Mouse (Mus musculus): Measurements from ENCODE around the gene Bmp2k. TPM values are rescaled to one million over a fixed set of nuclear protein-coding genes. Genes with fewer than 3 reads are reported as not detected.

Gene Bmp2k
- total and polyA plus RNA-seq, 3 experiments = 7.9 to 9.1 (median 8.9) TPM

DNA sequence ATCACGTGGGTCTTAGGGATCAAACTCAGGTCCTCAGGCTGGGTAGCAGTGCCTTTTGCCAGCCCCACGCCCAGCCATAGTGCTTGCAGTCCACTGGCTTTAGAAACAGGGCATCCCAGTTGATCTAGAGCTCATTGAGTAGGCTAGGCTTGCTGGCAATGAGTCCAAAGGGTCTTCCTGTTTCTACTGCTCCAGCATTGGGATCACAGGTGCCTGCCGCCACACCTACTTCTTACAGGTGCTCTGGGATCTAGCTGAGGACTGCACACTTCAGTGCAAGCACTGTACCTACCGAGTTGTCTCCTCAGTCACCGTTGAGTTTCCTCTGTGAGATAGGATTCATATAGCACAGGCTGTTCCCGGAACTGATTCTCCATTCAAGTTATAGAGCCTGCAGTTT is 34.3 kb downstream of the Bmp2k start:
- H3K27ac ChIP-seq (ENCODE audit: insufficient read depth, low read depth) = no peak overlapping the region
- DNase-seq (ENCODE audit: extremely low read depth) = no peak
- H3K79me2 ChIP-seq (replicated peaks; ENCODE audit: control insufficient read depth, extremely low read depth, insufficient read depth, poor library complexity, severe bottlenecking) = peaks cover 9% of the 10 kb centered on the region; the same call in 1 of the 2 replicates
- peaks cover 36 to 57% of the 10 kb centered on the region in 2 experiments for H3K36me3 ChIP-seq (replicated peaks in 1 of 2; ENCODE audit: control insufficient read depth in 1 of 2, insufficient read depth in 1 of 2, low read length in 1 of 2)
- H3K9me3 ChIP-seq (replicated peaks; ENCODE audit: low read length) = no peaks in the 10 kb centered on the region
- dilution Hi-C loops (cut with MboI; ENCODE audit: extremely low pct_ligation_motif_present, extremely low pct_unique_long_range_greater_than_20kb, low sequenced_read_pairs) (no loop called here), in situ Hi-C loops (cut with MboI; ENCODE audit: low pct_ligation_motif_present, low pct_unique_long_range_greater_than_20kb, low sequenced_read_pairs) (no loop called here)
- H3K4me1 ChIP-seq (ENCODE audit: control insufficient read depth in 1 of 2, insufficient read depth in 2 of 2) = peaks cover 2 to 21% of the 10 kb centered on the region in 2 experiments; a peak in 2 of 4 replicates
- H3K27me3 ChIP-seq (replicated peaks) = no peaks in the 10 kb centered on the region
- H3K9ac ChIP-seq (ENCODE audit: insufficient read depth, low read depth) = no peak overlapping the region
- no peak overlapping the region for H3K4me3 ChIP-seq (replicated peaks in 1 of 3; ENCODE audit: low read depth in 2 of 3, low read length in 2 of 3, poor library complexity in 1 of 3)
- TF ChIP-seq POLR2A (IDR thresholded peaks at IDR 0.05; ENCODE audit: low read depth, low read length) = no peak
- TF ChIP-seq RAD21 (IDR thresholded peaks at IDR 0.05; ENCODE audit: low read depth, low read length) = no peak
- no peak for TF ChIP-seq NRF1 (IDR thresholded peaks at IDR 0.05; ENCODE audit: low read depth, low read length)
- TF ChIP-seq IRF4 (IDR thresholded peaks at IDR 0.05; ENCODE audit: low read depth, low read length) = no peak
- TF ChIP-seq CHD2 (IDR thresholded peaks at IDR 0.05; ENCODE audit: low read length) = no peak
- no peak for TF ChIP-seq TCF12 (IDR thresholded peaks at IDR 0.05; ENCODE audit: low read depth, low read length)
- no peak for TF ChIP-seq ZNF384 (IDR thresholded peaks at IDR 0.05; ENCODE audit: low read depth, low read length)
- TF ChIP-seq SIN3A (IDR thresholded peaks at IDR 0.05; ENCODE audit: low read length) = no peak
- no peak for TF ChIP-seq POLR2AphosphoS2 (IDR thresholded peaks at IDR 0.05; ENCODE audit: low read depth, low read length)
- no peak for TF ChIP-seq MAZ (IDR thresholded peaks at IDR 0.05; ENCODE audit: low read depth, low read length)
- no peak for TF ChIP-seq MYC (IDR thresholded peaks at IDR 0.05; ENCODE audit: low read depth, low read length)
- no peak for TF ChIP-seq MAFK (IDR thresholded peaks at IDR 0.05; ENCODE audit: insufficient replicate concordance, low read length)
- TF ChIP-seq KAT2A (IDR thresholded peaks at IDR 0.05; ENCODE audit: insufficient replicate concordance, low read length) = no peak
- TF ChIP-seq TBP (conservative IDR thresholded peaks at IDR 0.05; ENCODE audit: low read depth, low read length) = no peak
- TF ChIP-seq MEF2A (IDR thresholded peaks at IDR 0.05; ENCODE audit: borderline replicate concordance, low read depth, low read length) = no peak
- TF ChIP-seq HCFC1 (IDR thresholded peaks at IDR 0.05; ENCODE audit: low read depth, low read length) = no peak
- no peak overlapping the region for H3K4me2 ChIP-seq (ENCODE audit: insufficient read depth, low read depth, poor library complexity, severe bottlenecking)

DNA sequence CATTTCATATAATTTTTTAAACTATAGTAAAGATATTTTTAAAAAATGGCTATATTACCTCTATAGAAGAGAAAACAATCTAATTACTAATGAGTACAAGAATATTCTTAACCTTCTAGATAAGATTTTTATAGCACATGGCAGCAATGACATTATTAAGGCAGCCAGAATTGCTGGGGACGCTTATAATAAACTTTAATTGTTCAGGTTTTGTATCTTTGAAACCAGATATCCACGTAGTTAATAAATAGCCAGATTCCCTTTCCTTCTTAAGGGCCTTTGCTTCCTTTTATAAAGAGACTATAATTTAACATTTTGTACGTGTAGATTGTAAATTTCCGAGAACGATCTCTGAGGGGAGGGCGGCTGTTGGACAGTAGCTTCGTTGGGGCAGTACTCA is 47.8 kb downstream of the Bmp2k start:
- Histone ChIP-seq H3K9ac (ENCODE audit: insufficient read depth, low read depth) (no peak overlapping the region), H3K4me3 (replicated peaks in 1 of 3; ENCODE audit: low read depth in 2 of 3, low read length in 2 of 3, poor library complexity in 1 of 3) (no peak overlapping the region), H3K36me3 (replicated peaks in 1 of 2; ENCODE audit: control insufficient read depth in 1 of 2, insufficient read depth in 1 of 2, low read length in 1 of 2) (peaks cover 30 to 59% of the 10 kb centered on the region in 2 experiments), H3K4me2 (ENCODE audit: insufficient read depth, low read depth, poor library complexity, severe bottlenecking) (no peak overlapping the region), H3K9me3 (replicated peaks; ENCODE audit: low read length) (no peaks in the 10 kb centered on the region), H3K27me3 (replicated peaks) (no peaks in the 10 kb centered on the region), H3K27ac (ENCODE audit: insufficient read depth, low read depth) (no peak overlapping the region), H3K79me2 (replicated peaks; ENCODE audit: control insufficient read depth, extremely low read depth, insufficient read depth, poor library complexity, severe bottlenecking) (no peaks in the 10 kb centered on the region), H3K4me1 (ENCODE audit: control insufficient read depth in 1 of 2, insufficient read depth in 2 of 2) (no peaks in the 10 kb centered on the region)
- no peak for DNase-seq (ENCODE audit: extremely low read depth)
- TF ChIP-seq SIN3A (IDR thresholded peaks at IDR 0.05; ENCODE audit: low read length) (no peak), MAZ (IDR thresholded peaks at IDR 0.05; ENCODE audit: low read depth, low read length) (no peak), HCFC1 (IDR thresholded peaks at IDR 0.05; ENCODE audit: low read depth, low read length) (no peak), MAFK (IDR thresholded peaks at IDR 0.05; ENCODE audit: insufficient replicate concordance, low read length) (no peak), ZMIZ1 (IDR thresholded peaks at IDR 0.05; ENCODE audit: low read depth, low read length) (no peak), UBTF (IDR thresholded peaks at IDR 0.05; ENCODE audit: low read depth, low read length) (no peak), CTCF (conservative IDR thresholded peaks at IDR 0.05 in 1 of 2, IDR thresholded peaks at IDR 0.05 in 1 of 2; ENCODE audit: low read depth in 2 of 2, low read length in 2 of 2) (no peak), MYC (IDR thresholded peaks at IDR 0.05; ENCODE audit: low read depth, low read length) (no peak)
- in situ Hi-C loops (cut with MboI; ENCODE audit: low pct_ligation_motif_present, low pct_unique_long_range_greater_than_20kb, low sequenced_read_pairs) = no loop called here
- dilution Hi-C loops (cut with MboI; ENCODE audit: extremely low pct_ligation_motif_present, extremely low pct_unique_long_range_greater_than_20kb, low sequenced_read_pairs) = no loop called here

Measured in CH12.LX (cell line).